Mouse (Mus musculus) small intestine, adult 2 months (tissue): ENCODE measurements around the gene Fam183b.

ENCODE experiments used
- CTCF ChIP-seq: fragments of 200-500 bp; IDR thresholded peaks from 2 replicates; pipeline ENCODE4 v1.5.1; 2012; ENCODE audit warnings: low read depth, mild to moderate bottlenecking, control low read depth, inconsistent platforms, low read length, moderate library complexity, mixed read lengths; ENCODE audit not compliant: insufficient replicate concordance, insufficient read length; ENCODE audit errors: extremely low read depth
- POLR2A ChIP-seq: fragments of 200-500 bp; IDR thresholded peaks from 2 replicates; pipeline ENCODE4 v1.6.1; 2012; ENCODE audit warnings: low read depth, mild to moderate bottlenecking, control low read depth, inconsistent platforms, low read length, moderate library complexity

DNA sequence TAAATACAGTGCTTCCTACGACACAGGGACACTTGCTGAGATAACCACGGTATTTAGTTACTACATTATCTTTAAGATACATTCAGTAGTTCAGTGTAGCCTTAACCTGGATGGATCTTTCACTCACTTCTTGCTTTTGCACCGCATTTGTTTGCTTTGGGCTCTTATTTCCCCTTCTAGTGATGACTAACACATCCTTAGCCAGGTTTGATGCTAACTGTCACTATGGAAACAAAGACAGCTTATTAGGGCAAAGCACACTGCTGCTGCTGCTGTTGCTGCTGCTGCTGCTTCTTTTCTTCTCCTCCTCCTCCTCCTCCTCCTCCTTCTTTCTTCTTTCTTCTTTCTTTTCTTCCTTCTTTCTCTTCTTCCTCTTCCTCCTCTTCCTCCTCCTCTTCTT lies 12.2 kb downstream of the Fam183b start:
- TF ChIP-seq CTCF: no peak
- no peak for TF ChIP-seq POLR2A
